Mouse (Mus musculus) lung, adult 18-20 months (tissue): ENCODE data around the gene Ccdc58.
"Not testable (repeated sequence)": the region's sequence is repeated elsewhere in the genome, so short reads cannot be mapped to it uniquely, and the experiment has no call there.

ENCODE experiments used
- DNase-seq, 2 experiments: peaks; one replicate each; pipeline ENCODE4 v3.0.0; 2022; ENCODE audit warnings: mixed read lengths in 2 of 2

Gene Ccdc58

DNA sequence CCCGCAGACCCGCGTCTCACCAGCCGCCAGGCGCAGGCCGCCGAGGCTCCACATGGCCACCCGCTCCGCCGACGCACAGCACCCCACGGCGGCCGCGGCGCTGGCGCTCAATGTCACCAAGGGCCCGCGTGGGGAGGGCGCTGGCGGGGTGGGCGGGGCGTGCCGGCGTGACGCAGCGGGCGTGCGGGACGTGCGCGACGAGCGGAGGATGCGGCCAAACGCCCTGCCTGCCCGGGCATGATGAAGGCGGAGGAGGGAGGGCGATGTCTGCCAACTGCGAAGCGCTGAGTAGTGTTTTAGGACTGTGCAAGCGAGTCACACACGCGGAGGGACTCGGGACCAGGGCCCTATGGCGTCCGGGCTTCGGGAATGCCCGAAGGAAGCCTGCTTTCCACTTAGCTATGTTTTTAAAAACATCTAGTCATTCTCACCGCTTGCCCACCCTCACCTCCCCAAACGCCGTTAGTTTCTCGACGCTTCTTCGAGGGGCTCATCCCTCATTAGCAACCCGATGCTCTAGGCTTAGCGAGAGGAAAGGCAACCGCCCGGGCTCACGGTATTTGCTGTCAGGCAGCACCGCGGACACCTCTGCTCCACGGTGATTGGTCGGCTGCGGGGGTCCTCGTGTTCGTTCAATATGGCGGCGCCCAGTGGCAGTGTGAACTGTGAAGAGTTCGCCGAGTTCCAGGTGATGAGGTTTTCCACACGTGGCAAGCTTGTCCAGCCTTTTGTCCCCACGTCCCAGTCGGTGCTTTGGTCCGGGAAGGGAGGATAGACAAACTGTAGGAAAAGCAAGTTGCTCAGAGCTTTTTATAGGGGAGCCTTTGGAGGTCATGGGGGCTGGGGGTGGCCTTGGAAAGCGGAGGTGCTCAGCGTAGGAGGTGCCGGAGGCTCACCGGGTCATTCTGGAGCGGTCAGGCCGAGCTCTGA is at the start of gene Ccdc58, which contains the start of gene Fam162a:
Gene Ccdc58 (plus strand): TSS at position 236 of the 930 bp plus-strand sequence.
Gene Fam162a (minus strand): TSS at position 145 of the 930 bp plus-strand sequence.
- DNase-seq, result peak; percentile 91 to 92

DNA sequence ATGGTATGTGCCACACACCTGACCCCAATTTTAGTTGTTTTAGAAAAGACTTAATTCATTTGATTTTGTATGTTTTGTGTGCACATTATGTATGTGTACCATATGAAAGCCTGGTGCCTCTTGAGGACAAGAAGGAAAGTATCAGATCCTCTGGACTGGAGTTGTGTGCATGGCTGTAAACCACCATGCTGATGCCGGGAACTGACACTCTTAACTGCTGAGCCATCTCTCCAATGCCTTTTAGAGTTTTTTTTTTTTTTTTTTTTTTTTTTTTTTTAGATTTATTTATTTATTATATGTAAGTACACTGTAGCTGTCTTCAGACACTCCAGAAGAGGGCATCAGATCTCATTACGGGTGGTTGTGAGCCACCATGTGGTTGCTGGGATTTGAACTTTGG is 43.4 kb upstream of the Ccdc58 start:
- not testable (repeated sequence) for DNase-seq

GRCm38 (mm10) chr16:36040640-36041624 is 30.6 kb upstream of the Ccdc58 start, which contains the start of gene Wdr5b:
TSS of gene Wdr5b (plus strand) at chr16:36041190.
- peak; percentile 94 to 96 for DNase-seq

GRCm38 (mm10) chr16:36041625-36042020 is 29.9 kb upstream of the Ccdc58 start:
- DNase-seq, result no peak

DNA sequence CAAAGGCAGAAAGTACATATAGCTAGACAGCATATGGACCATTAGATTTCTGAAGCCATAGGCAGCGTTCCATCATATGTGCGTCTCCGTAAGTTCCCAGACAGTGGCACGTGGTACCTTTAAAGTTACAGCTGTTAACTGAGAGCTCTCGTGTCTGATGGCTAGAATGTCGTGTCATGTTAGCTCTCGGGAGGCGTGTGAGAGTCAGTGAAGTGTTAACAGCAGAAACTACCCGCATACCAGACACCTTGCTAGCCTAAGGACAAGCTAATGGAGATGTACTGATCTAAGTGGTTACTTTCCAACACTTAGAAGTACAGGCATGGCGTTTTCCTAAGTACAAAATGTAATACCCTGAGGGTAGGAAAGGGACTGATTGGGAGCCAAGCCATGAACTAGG is 28.4 kb upstream of the Ccdc58 start:
- no peak for DNase-seq

DNA sequence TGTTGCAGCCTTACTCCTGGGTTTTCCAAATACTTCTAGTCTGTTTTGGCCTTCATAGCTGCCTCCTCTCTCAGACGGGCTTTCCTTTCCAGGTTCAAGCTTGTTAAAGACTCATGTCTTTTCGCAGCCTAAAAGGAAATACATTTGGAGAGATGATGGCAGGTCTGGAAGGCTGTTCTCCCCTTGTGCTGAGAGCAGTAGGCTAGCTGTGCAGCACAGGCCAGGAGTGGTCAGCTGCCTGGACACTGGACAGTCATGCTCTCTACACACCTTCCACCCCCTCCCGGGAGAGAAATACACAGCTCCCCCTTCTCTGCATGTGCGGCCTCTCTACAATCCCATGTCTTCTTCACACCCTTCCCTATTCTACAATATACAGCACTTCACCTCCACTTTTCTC is 27.5 kb upstream of the Ccdc58 start:
- no peak for DNase-seq

- DNase-seq, result no peak
Measured at GRCm38 (mm10) chr16:36047538-36047937, 23.9 kb upstream of the Ccdc58 start.

GRCm38 (mm10) chr16:36051491-36051890 is 20.0 kb upstream of the Ccdc58 start:
- DNase-seq, result no peak

DNA sequence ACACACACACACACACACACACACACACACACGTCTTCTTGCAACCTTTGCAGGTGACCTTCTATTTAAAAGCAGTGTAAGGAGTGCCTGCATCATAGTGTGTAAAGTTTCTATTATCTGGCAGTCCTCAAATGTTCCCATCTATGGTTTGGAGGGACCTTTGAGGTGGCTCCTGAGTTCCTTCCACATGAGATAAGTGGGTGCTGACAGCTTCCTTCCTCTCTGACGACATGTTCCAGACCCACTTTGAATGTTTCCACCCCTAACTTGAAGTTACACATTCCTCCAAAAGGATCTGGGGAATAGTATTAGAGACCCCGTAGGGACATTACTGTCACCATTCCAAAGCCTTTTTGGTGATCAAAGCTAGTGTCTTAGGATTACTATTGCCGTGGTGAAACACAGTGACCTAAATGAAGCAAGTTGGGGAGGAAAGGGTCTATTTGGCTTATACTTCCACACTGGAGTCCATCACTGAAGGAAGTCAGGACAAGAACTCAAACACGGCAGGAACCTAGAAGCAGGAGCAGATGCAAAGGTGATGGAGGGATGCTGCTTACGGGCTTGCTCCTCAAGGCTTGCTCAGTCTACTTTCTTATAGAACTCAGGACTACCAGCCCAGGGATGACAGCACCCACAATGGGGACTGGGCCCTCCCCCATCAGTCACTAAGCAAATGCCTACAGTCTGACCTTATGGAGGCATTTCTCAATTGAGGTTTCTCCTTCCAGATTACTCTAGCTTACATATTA is 17.8 kb upstream of the Ccdc58 start:
- no peak for DNase-seq

GRCm38 (mm10) chr16:36054920-36055319 is 16.6 kb upstream of the Ccdc58 start:
- no peak for DNase-seq

DNA sequence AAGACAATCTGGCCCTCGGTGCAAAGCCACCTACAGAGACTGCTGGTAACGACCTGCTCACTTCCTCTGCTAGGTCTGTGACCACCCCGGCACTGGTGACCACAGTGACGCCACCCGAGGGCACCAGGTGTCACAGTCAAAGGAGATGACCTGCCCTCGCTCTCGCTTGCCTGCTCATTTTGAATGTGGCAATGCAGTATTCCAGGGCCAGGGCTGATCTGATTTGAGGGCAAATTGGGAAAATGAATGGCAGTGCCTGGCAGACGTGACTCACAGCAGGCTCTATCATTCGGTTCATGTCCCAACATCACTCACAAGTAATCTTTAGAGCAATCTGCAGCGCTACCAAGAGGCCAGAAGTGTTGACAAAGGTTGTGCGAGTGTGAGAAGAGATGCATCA is 15.1 kb upstream of the Ccdc58 start:
- DNase-seq, result no peak

- DNase-seq, result no peak
Measured at GRCm38 (mm10) chr16:36057933-36058475, 13.5 kb upstream of the Ccdc58 start.

- not testable (repeated sequence) for DNase-seq
Measured at GRCm38 (mm10) chr16:36062534-36062933, 9.0 kb upstream of the Ccdc58 start.

DNA sequence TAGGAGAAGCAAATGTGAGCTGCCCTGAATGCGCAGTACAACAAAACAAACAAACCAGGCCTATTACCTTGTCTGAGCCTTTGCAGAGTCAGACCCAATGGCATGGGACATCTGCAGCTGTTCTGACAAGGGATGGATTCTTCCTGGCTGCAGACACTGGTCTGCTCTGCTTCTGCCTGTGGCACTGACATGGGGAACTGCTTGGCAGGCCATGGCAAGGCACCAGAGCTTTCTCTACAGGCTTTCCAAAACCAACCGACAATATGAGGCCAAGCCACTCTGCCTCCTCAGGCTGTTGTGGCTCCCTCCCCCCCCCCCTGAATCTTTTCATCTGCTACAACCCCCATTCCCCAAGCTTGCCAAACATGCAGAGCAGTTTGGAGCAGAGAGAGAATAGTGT is 8.2 kb upstream of the Ccdc58 start:
- DNase-seq, result no peak

- DNase-seq, result no peak
Measured at GRCm38 (mm10) chr16:36064904-36065303, 6.6 kb upstream of the Ccdc58 start.

- DNase-seq, result no peak
Measured at GRCm38 (mm10) chr16:36067694-36068093, 3.8 kb upstream of the Ccdc58 start.

DNA sequence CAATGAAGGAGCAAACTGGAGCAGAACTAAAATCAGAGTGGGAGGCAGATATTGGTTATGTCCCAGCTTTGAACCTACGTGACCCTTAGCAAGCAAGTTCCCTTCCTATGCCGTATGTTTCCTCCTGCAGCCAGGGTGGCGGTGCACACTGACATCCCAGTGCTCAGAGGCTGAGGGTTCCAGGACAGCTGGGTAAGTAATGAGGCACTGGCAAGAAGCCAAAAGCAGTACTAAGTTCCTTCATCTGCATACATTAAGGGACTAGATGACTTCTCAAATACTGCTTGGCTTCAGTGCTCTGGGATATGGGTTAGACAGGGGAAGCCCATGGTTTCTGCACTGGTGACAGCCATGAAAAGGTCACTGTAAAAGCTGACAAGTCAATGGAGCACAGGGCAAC is 3.1 kb upstream of the Ccdc58 start:
- no peak for DNase-seq

GRCm38 (mm10) chr16:36069819-36070575 is 1.5 kb upstream of the Ccdc58 start:
- no peak for DNase-seq

- DNase-seq, result peak in 1 of 2 experiments; percentile 10
Measured at GRCm38 (mm10) chr16:36071071-36071449, 425 bp upstream of the Ccdc58 start.

- DNase-seq, result no peak
Measured at GRCm38 (mm10) chr16:36072410-36073011, 1.0 kb downstream of the Ccdc58 start.

DNA sequence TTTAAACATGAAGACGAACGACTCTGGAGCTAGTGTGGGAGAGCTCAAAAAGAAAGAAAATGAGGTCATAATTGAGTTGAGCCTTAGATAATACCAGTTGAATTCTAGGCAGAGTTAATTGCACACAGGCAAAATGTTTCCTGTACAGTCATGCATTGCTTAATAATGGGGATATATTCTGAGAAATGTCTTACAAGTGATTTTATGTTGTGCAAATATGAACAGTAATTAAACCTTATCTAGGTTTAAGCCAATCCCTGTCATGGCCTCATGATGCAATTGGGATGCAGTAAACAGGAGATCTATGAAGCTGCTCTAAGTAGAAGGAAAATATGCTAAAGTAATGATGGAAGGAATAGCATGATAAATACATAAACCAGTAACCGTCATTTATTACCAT is 3.3 kb downstream of the Ccdc58 start:
- DNase-seq, result no peak
